Comparison of ENCODE assay signal across 8 mouse cellular contexts in the genomic region with DNA sequence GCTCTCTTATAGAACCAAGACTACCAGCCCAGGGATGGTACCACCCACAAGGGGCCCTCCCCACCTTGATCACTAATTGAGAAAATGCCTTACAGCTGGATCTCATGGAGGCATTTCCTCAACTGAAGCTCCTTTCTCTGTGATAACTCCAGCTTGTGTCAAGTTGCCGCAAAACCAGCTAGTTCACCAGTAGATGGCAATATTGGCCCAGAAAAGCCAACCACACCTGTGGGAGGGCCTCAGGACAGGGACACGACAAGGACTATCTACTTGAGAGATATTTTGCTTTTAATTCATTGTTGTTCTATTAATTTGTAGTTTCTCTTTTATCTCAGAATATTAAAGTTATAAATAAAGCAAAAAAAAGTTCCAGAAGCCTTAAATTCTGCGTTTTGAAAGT.
DNase-seq lines count a peak whose midpoint lies in the region; ATAC-seq lines count a peak whose summit lies in the region.
"Not testable (repeated sequence)": the region's sequence is repeated elsewhere in the genome, so short reads cannot be mapped to it uniquely, and the experiment has no call there.

No protein-coding gene starts in this region.

- not testable (repeated sequence) for H3K27me3 ChIP-seq in hindbrain, embryonic 16.5 days (replicated peaks; ENCODE audit: control insufficient read depth, insufficient read depth, low read length)

- not testable (repeated sequence) for H3K4me1 ChIP-seq in hindbrain, embryonic 16.5 days (ENCODE audit: control insufficient read depth, insufficient read depth, low read depth, low read length)

- WGBS in hindbrain, embryonic 16.5 days = 18% methylated on average over 3 of the region's 3 CpGs

- not testable (repeated sequence) for H3K36me3 ChIP-seq in hindbrain, embryonic 16.5 days (ENCODE audit: control insufficient read depth, insufficient read depth, low read length)

- H3K9me3 ChIP-seq in hindbrain, embryonic 16.5 days (ENCODE audit: control insufficient read depth, low read length) = not testable (repeated sequence)

- peak; percentile 86; the same call in 1 of the 2 replicates for ATAC-seq in hindbrain, embryonic 16.5 days

- not testable (repeated sequence) for H3K27ac ChIP-seq in hindbrain, embryonic 16.5 days (ENCODE audit: low read depth, low read length)

- H3K4me2 ChIP-seq in hindbrain, embryonic 16.5 days (ENCODE audit: low read length) = not testable (repeated sequence)

- DNase-seq in NIH3T3 (ENCODE audit: low read depth) = peak; percentile 82
- peak; percentile 69 for DNase-seq in cerebellum, adult 9-10 months
- peak; percentile 29 for DNase-seq in forelimb bud, embryonic 11.5 days (ENCODE audit: low read depth, low spot score)
- peak; percentile 38 for DNase-seq in layer of hippocampus, adult 9-11 months
- peak; percentile 57 for DNase-seq in lung, postnatal 10 days
- DNase-seq in retina, embryonic 14.5 days (ENCODE audit: low spot score) = peak; percentile 47
- peak; percentile 50 for DNase-seq in thymus, postnatal 4 days

- not testable (repeated sequence) for H3K4me3 ChIP-seq in hindbrain, embryonic 16.5 days (ENCODE audit: low read length)

- H3K9ac ChIP-seq in hindbrain, embryonic 16.5 days (ENCODE audit: low read depth, low read length) = not testable (repeated sequence)

Comparison
In these comparisons a context has a peak if more than half of its experiments do, and no peak if none do; other contexts are left out.
1. DNase-seq: peak in every context shown above with its lines; median percentile 82 in NIH3T3; 69 in cerebellum, adult 9-10 months; 57 in lung, postnatal 10 days; 50 in thymus, postnatal 4 days; 47 in retina, embryonic 14.5 days; 38 in layer of hippocampus, adult 9-11 months; 29 in forelimb bud, embryonic 11.5 days.